Mouse (Mus musculus) left cerebral cortex, postnatal 4 days (tissue): ENCODE results near the gene Timm8a1. TPM values are rescaled to one million over a fixed set of nuclear protein-coding genes. Genes with fewer than 3 reads are reported as not detected.

Source experiments
- DNase-seq: peaks from one replicate; pipeline ENCODE4 v3.0.0-alpha.2; 2022
- intact Hi-C: fragments of 180-260 bp; cut with DNase I; formaldehyde crosslinking; loops from one replicate; pipeline ENCODE4 v1.15.1; 2025
- total RNA-seq, 2 experiments: library from RNA; stranded (reverse); gene quantifications; 2 replicates each; pipeline ENCODE4 v1.2.3; 2021

Timm8a1 gene
- total RNA-seq, 2 experiments from 2014 or later, result 17.4 to 22.7 TPM

DNA sequence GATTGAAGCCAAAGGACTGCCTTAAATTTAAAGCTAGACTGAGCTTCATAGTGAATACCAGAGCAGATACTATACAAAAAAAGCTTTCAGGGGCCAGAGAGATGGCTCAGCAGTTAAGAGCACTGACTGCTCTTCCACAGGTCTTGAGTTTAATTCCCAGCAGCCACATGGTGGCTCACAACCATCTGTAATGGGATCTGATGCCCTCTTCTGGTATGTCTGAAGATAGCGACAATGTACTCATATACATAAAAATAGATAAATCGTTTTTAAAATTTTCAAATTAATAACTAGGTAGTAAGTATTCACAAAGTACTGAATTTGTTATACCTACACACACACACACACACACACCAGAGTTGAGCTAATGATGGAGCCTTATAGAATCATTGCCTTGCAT lies 8.3 kb downstream of the Timm8a1 start:
- no peak for DNase-seq
- intact Hi-C loops, result no loop called here

DNA sequence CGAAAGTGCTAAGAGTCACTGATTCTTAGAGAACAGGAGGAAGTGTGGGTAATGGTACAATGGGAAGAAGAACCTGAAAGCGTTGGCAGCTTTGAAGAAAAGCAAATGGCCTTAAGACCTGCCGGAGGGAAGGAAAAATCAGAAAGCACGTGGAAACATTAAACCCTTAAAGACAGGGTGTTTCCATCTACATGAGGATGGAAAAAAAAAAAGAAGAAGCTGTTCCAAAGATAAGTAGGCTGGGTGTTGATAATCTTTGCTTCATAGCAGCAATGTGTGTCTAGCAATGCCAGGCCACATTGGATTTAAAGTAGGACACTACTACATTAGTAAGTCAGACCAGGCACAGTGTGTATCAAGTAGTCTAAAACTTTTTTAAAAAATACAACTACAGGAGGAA lies 16.4 kb downstream of the Timm8a1 start:
- no peak for DNase-seq
- intact Hi-C loops, result no loop called here

DNA sequence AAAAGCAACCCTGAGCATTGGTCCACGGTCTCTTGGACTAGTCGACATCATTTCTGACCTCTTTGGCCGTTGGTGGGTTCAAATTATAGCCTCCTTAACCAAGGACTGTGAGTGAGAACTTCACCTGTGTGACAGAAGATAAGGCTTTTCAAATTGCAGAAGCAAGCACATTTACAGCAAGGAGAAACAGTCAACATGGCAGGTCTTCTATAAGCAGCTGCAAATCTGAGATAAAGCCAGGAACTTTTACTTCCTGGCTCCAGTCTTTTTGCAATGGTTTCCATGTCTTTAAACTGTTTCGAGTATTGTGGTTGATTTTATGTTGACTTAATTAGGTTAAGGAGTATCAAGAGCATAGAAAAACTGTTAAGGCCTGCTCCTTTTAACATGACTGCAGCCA lies 17.9 kb downstream of the Timm8a1 start:
- DNase-seq, result no peak
- intact Hi-C loops, result no loop called here

GRCm38 (mm10) chrX:134509473-134509872 lies 32.2 kb downstream of the Timm8a1 start:
- DNase-seq, result no peak
- intact Hi-C loops, result no loop called here

GRCm38 (mm10) chrX:134507977-134508376 lies 33.7 kb downstream of the Timm8a1 start:
- intact Hi-C loops, result no loop called here
- no peak for DNase-seq

GRCm38 (mm10) chrX:134500651-134501050 lies 41.0 kb downstream of the Timm8a1 start:
- no peak for DNase-seq
- intact Hi-C loops, result no loop called here

Other genes with a start within 250 kb of the Timm8a1 start
- gene Tmem35a, start 246.6 kb downstream of the Timm8a1 start, total RNA-seq, result 100 to 1,000 TPM; 112 to 117 TPM
- gene Cenpi, start 233.8 kb downstream of the Timm8a1 start, total RNA-seq, result 1 to 10 TPM; 2.0 to 2.4 TPM
- gene Drp2, start 137.3 kb downstream of the Timm8a1 start, total RNA-seq, result 10 to 100 TPM; 42.3 to 46.7 TPM
- not detected for gene Taf7l, start 65.4 kb downstream of the Timm8a1 start, total RNA-seq
- gene Btk, start 41.7 kb upstream of the Timm8a1 start, total RNA-seq, result under 1 TPM; 0.40 to 0.89 TPM
- gene Rpl36a, start 43.8 kb upstream of the Timm8a1 start, total RNA-seq, result 100 to 1,000 TPM; 215 to 223 TPM
- 1 to 10 TPM; 5.6 to 6.7 TPM for gene Gla, start 59.3 kb upstream of the Timm8a1 start, total RNA-seq
- 100 to 1,000 TPM; 111 to 112 TPM for gene Hnrnph2, start 59.3 kb upstream of the Timm8a1 start, total RNA-seq
- gene Armcx4, start 144.7 kb upstream of the Timm8a1 start, total RNA-seq, result 10 to 100 TPM; 56.9 to 60.0 TPM
- gene Armcx1, start 176.1 kb upstream of the Timm8a1 start, total RNA-seq, result 10 to 100 TPM; 55.2 to 61.3 TPM
- 10 to 100 TPM; 25.8 to 30.4 TPM for gene Armcx6, start 209.6 kb upstream of the Timm8a1 start, total RNA-seq
- gene Armcx3, start 214.7 kb upstream of the Timm8a1 start, total RNA-seq, result 10 to 100 TPM; 74.9 to 83.4 TPM